Mouse (Mus musculus): ENCODE data around the gene Dennd2c.

Dennd2c gene

GRCm38 (mm10) chr3:103102454-103103390, at the start of gene Dennd2c:
TSS of gene Dennd2c (plus strand) at chr3:103102604.
- DNase-seq (ENCODE audit: low read depth, low spot score): peak; percentile 92

- DNase-seq (ENCODE audit: low read depth, low spot score): no peak
Measured at GRCm38 (mm10) chr3:103056016-103056595, 46.3 kb upstream of the Dennd2c start.

- no peak for DNase-seq (ENCODE audit: low read depth, low spot score)
Measured at GRCm38 (mm10) chr3:103057752-103058151, 44.7 kb upstream of the Dennd2c start.

- peak; percentile 94 for DNase-seq (ENCODE audit: low read depth, low spot score)
Measured at GRCm38 (mm10) chr3:103058207-103059157, 43.9 kb upstream of the Dennd2c start, which contains the start of gene Nras. TSS of gene Nras (plus strand) at chr3:103058285.

GRCm38 (mm10) chr3:103066927-103067326, 35.5 kb upstream of the Dennd2c start:
- DNase-seq (ENCODE audit: low read depth, low spot score): no peak

- no peak for DNase-seq (ENCODE audit: low read depth, low spot score)
Measured at GRCm38 (mm10) chr3:103068971-103069370, 33.4 kb upstream of the Dennd2c start.

- DNase-seq (ENCODE audit: low read depth, low spot score): no peak
Measured at GRCm38 (mm10) chr3:103073771-103074170, 28.6 kb upstream of the Dennd2c start, which contains the start of gene Ampd1. TSS of gene Ampd1 (plus strand) at chr3:103074014.

GRCm38 (mm10) chr3:103075871-103076270, 26.5 kb upstream of the Dennd2c start:
- no peak for DNase-seq (ENCODE audit: low read depth, low spot score)

GRCm38 (mm10) chr3:103076476-103076875, 25.9 kb upstream of the Dennd2c start:
- no peak for DNase-seq (ENCODE audit: low read depth, low spot score)

- DNase-seq (ENCODE audit: low read depth, low spot score): no peak
Measured at GRCm38 (mm10) chr3:103079301-103079700, 23.1 kb upstream of the Dennd2c start.

GRCm38 (mm10) chr3:103081051-103081450, 21.4 kb upstream of the Dennd2c start:
- DNase-seq (ENCODE audit: low read depth, low spot score): peak; percentile 23

- no peak for DNase-seq (ENCODE audit: low read depth, low spot score)
Measured at GRCm38 (mm10) chr3:103081861-103082453, 20.4 kb upstream of the Dennd2c start.

GRCm38 (mm10) chr3:103082761-103083160, 19.6 kb upstream of the Dennd2c start:
- no peak for DNase-seq (ENCODE audit: low read depth, low spot score)

GRCm38 (mm10) chr3:103085986-103086385, 16.4 kb upstream of the Dennd2c start:
- DNase-seq (ENCODE audit: low read depth, low spot score): no peak

- no peak for DNase-seq (ENCODE audit: low read depth, low spot score)
Measured at GRCm38 (mm10) chr3:103091753-103092152, 10.7 kb upstream of the Dennd2c start.

GRCm38 (mm10) chr3:103098662-103099061, 3.7 kb upstream of the Dennd2c start:
- DNase-seq (ENCODE audit: low read depth, low spot score): no peak

- no peak for DNase-seq (ENCODE audit: low read depth, low spot score)
Measured at GRCm38 (mm10) chr3:103099667-103100066, 2.7 kb upstream of the Dennd2c start.

GRCm38 (mm10) chr3:103100735-103101134, 1.7 kb upstream of the Dennd2c start:
- no peak for DNase-seq (ENCODE audit: low read depth, low spot score)

GRCm38 (mm10) chr3:103101194-103101593, 1.2 kb upstream of the Dennd2c start:
- no peak for DNase-seq (ENCODE audit: low read depth, low spot score)

GRCm38 (mm10) chr3:103101909-103102308, 495 bp upstream of the Dennd2c start:
- DNase-seq (ENCODE audit: low read depth, low spot score): no peak

- DNase-seq (ENCODE audit: low read depth, low spot score): no peak
Measured at GRCm38 (mm10) chr3:103107565-103108240, 5.3 kb downstream of the Dennd2c start.
